Mouse (Mus musculus): ENCODE results near the gene Strada. TPM values are rescaled to one million over a fixed set of nuclear protein-coding genes. Genes with fewer than 3 reads are reported as not detected.
A peak's percentile ranks its signal among the peaks of the same experiment; 100 is the strongest.

The Strada gene
- polyA plus RNA-seq, 1 experiment from 2014 or later, result 24.0 TPM

- Histone ChIP-seq H3K27me3 (replicated peaks; ENCODE audit: control insufficient read depth, insufficient read depth, low read length) (no peaks in the 10 kb centered on the region), H3K9ac (ENCODE audit: low read depth, low read length) (peak overlapping the region; percentile 82), H3K36me3 (ENCODE audit: control insufficient read depth, insufficient read depth, low read length) (peaks cover 22% of the 10 kb centered on the region), H3K4me3 (ENCODE audit: low read depth, low read length) (peak overlapping the region; percentile 78), H3K4me1 (ENCODE audit: control insufficient read depth, insufficient read depth, low read length) (peaks cover 5% of the 10 kb centered on the region), H3K4me2 (ENCODE audit: low read depth, low read length) (peak overlapping the region; percentile 74), H3K9me3 (ENCODE audit: control insufficient read depth, low read length) (no peaks in the 10 kb centered on the region), H3K27ac (replicated peaks; ENCODE audit: low read depth, low read length) (peak overlapping the region; percentile 86)
- DNase-seq (ENCODE audit: low spot score), result peak; percentile 99
- 0% methylated on average over 23 of the region's 44 CpGs for WGBS
- peak; percentile 96 for ATAC-seq (ENCODE audit: low read depth)
These were observed 8.4 kb downstream of the Strada start for GRCm38 (mm10) chr11:106193371-106194154.

GRCm38 (mm10) chr11:106192657-106193370 is 9.2 kb downstream of the Strada start:
- Histone ChIP-seq H3K36me3 (ENCODE audit: control insufficient read depth, insufficient read depth, low read length) (peaks cover 14% of the 10 kb centered on the region), H3K9me3 (ENCODE audit: control insufficient read depth, low read length) (no peaks in the 10 kb centered on the region), H3K4me3 (ENCODE audit: low read depth, low read length) (peak overlapping the region; percentile 78), H3K9ac (ENCODE audit: low read depth, low read length) (peak overlapping the region; percentile 82), H3K27me3 (replicated peaks; ENCODE audit: control insufficient read depth, insufficient read depth, low read length) (no peaks in the 10 kb centered on the region), H3K4me2 (ENCODE audit: low read depth, low read length) (peak overlapping the region; percentile 74), H3K27ac (replicated peaks; ENCODE audit: low read depth, low read length) (peak overlapping the region; percentile 86), H3K4me1 (ENCODE audit: control insufficient read depth, insufficient read depth, low read length) (peaks cover 5% of the 10 kb centered on the region)
- WGBS, result 6% methylated on average over 19 of the region's 19 CpGs
- peak; percentile 64 for ATAC-seq (ENCODE audit: low read depth)
- no peak for DNase-seq (ENCODE audit: low spot score)

- peak overlapping the region; percentile 78 for H3K4me3 ChIP-seq (ENCODE audit: low read depth, low read length)
- peak overlapping the region; percentile 74 for H3K4me2 ChIP-seq (ENCODE audit: low read depth, low read length)
- H3K9ac ChIP-seq (ENCODE audit: low read depth, low read length), result peak overlapping the region; percentile 82; the same call in 1 of the 2 replicates
- no peak overlapping the region; the same call in 1 of the 2 replicates for H3K27ac ChIP-seq (replicated peaks; ENCODE audit: low read depth, low read length)
- ATAC-seq (ENCODE audit: low read depth) (no peak), DNase-seq (ENCODE audit: low spot score) (no peak)
- no peaks in the 10 kb centered on the region for H3K27me3 ChIP-seq (replicated peaks; ENCODE audit: control insufficient read depth, insufficient read depth, low read length)
- H3K36me3 ChIP-seq (ENCODE audit: control insufficient read depth, insufficient read depth, low read length), result peaks cover 9% of the 10 kb centered on the region
- peaks cover 5% of the 10 kb centered on the region for H3K4me1 ChIP-seq (ENCODE audit: control insufficient read depth, insufficient read depth, low read length)
- 83% methylated on average over 5 of the region's 5 CpGs for WGBS
- no peaks in the 10 kb centered on the region for H3K9me3 ChIP-seq (ENCODE audit: control insufficient read depth, low read length)
These were observed 9.7 kb downstream of the Strada start for GRCm38 (mm10) chr11:106192241-106192640.

- H3K9ac ChIP-seq (ENCODE audit: low read depth, low read length), result no peak overlapping the region
- H3K27me3 ChIP-seq (replicated peaks; ENCODE audit: control insufficient read depth, insufficient read depth, low read length), result no peaks in the 10 kb centered on the region
- peaks cover 5% of the 10 kb centered on the region for H3K4me1 ChIP-seq (ENCODE audit: control insufficient read depth, insufficient read depth, low read length)
- H3K9me3 ChIP-seq (ENCODE audit: control insufficient read depth, low read length), result no peaks in the 10 kb centered on the region
- no peak for DNase-seq (ENCODE audit: low spot score)
- peaks cover 6% of the 10 kb centered on the region; the same call in 1 of the 2 replicates for H3K36me3 ChIP-seq (ENCODE audit: control insufficient read depth, insufficient read depth, low read length)
- no peak overlapping the region for H3K4me2 ChIP-seq (ENCODE audit: low read depth, low read length)
- WGBS, result 90% methylated on average over 3 of the region's 3 CpGs
- H3K4me3 ChIP-seq (ENCODE audit: low read depth, low read length), result no peak overlapping the region
- no peak for ATAC-seq (ENCODE audit: low read depth)
- no peak overlapping the region for H3K27ac ChIP-seq (replicated peaks; ENCODE audit: low read depth, low read length)
These were observed 10.3 kb downstream of the Strada start for GRCm38 (mm10) chr11:106191716-106192115.

GRCm38 (mm10) chr11:106187326-106187725 is 14.6 kb downstream of the Strada start:
- no peak for ATAC-seq (ENCODE audit: low read depth)
- H3K4me2 ChIP-seq (ENCODE audit: low read depth, low read length), result no peak overlapping the region
- no peak for DNase-seq (ENCODE audit: low spot score)
- H3K4me3 ChIP-seq (ENCODE audit: low read depth, low read length), result no peak overlapping the region
- peaks cover 1% of the 10 kb centered on the region for H3K4me1 ChIP-seq (ENCODE audit: control insufficient read depth, insufficient read depth, low read length)
- WGBS, result 90% methylated on average over 4 of the region's 4 CpGs
- H3K27ac ChIP-seq (replicated peaks; ENCODE audit: low read depth, low read length), result no peak overlapping the region
- peaks cover 25% of the 10 kb centered on the region for H3K36me3 ChIP-seq (ENCODE audit: control insufficient read depth, insufficient read depth, low read length)
- no peaks in the 10 kb centered on the region for H3K27me3 ChIP-seq (replicated peaks; ENCODE audit: control insufficient read depth, insufficient read depth, low read length)
- H3K9me3 ChIP-seq (ENCODE audit: control insufficient read depth, low read length), result no peaks in the 10 kb centered on the region
- no peak overlapping the region for H3K9ac ChIP-seq (ENCODE audit: low read depth, low read length)

- DNase-seq (ENCODE audit: low spot score), result no peak
- Histone ChIP-seq H3K36me3 (ENCODE audit: control insufficient read depth, insufficient read depth, low read length) (peaks cover 26% of the 10 kb centered on the region), H3K4me1 (ENCODE audit: control insufficient read depth, insufficient read depth, low read length) (no peaks in the 10 kb centered on the region; the same call in 1 of the 2 replicates), H3K27me3 (replicated peaks; ENCODE audit: control insufficient read depth, insufficient read depth, low read length) (no peaks in the 10 kb centered on the region), H3K4me2 (ENCODE audit: low read depth, low read length) (no peak overlapping the region), H3K4me3 (ENCODE audit: low read depth, low read length) (no peak overlapping the region), H3K27ac (replicated peaks; ENCODE audit: low read depth, low read length) (peak overlapping the region; percentile 55; the same call in 1 of the 2 replicates), H3K9me3 (ENCODE audit: control insufficient read depth, low read length) (no peaks in the 10 kb centered on the region), H3K9ac (ENCODE audit: low read depth, low read length) (no peak overlapping the region)
- WGBS, result 93% methylated on average over 2 of the region's 2 CpGs
- ATAC-seq (ENCODE audit: low read depth), result no peak
These were observed 21.5 kb downstream of the Strada start for GRCm38 (mm10) chr11:106180449-106180801.

- H3K4me1 ChIP-seq (ENCODE audit: control insufficient read depth, insufficient read depth, low read length), result no peaks in the 10 kb centered on the region; the same call in 1 of the 2 replicates
- H3K9me3 ChIP-seq (ENCODE audit: control insufficient read depth, low read length), result no peaks in the 10 kb centered on the region
- WGBS, result 55% methylated on average over 7 of the region's 7 CpGs
- H3K4me3 ChIP-seq (ENCODE audit: low read depth, low read length), result no peak overlapping the region
- H3K9ac ChIP-seq (ENCODE audit: low read depth, low read length), result no peak overlapping the region
- DNase-seq (ENCODE audit: low spot score) (peak; percentile 33), ATAC-seq (ENCODE audit: low read depth) (0 out of 2 replicates have a peak, but pooled peaks have one; percentile 33)
- H3K4me2 ChIP-seq (ENCODE audit: low read depth, low read length), result no peak overlapping the region
- no peaks in the 10 kb centered on the region for H3K27me3 ChIP-seq (replicated peaks; ENCODE audit: control insufficient read depth, insufficient read depth, low read length)
- H3K36me3 ChIP-seq (ENCODE audit: control insufficient read depth, insufficient read depth, low read length), result peaks cover 26% of the 10 kb centered on the region
- H3K27ac ChIP-seq (replicated peaks; ENCODE audit: low read depth, low read length), result peak overlapping the region; percentile 55; the same call in 1 of the 2 replicates
These were observed 22.1 kb downstream of the Strada start for GRCm38 (mm10) chr11:106179711-106180448.

- WGBS, result 51% methylated on average over 5 of the region's 5 CpGs
- no peak overlapping the region for H3K9ac ChIP-seq (ENCODE audit: low read depth, low read length)
These were observed 23.8 kb downstream of the Strada start for GRCm38 (mm10) chr11:106178036-106178782.

More at GRCm38 (mm10) chr11:106178036-106178782, 23.8 kb downstream of the Strada start:
- Histone ChIP-seq H3K4me2 (ENCODE audit: low read depth, low read length) (no peak overlapping the region), H3K9me3 (ENCODE audit: control insufficient read depth, low read length) (no peaks in the 10 kb centered on the region), H3K27ac (replicated peaks; ENCODE audit: low read depth, low read length) (no peak overlapping the region), H3K4me1 (ENCODE audit: control insufficient read depth, insufficient read depth, low read length) (no peaks in the 10 kb centered on the region; the same call in 1 of the 2 replicates), H3K36me3 (ENCODE audit: control insufficient read depth, insufficient read depth, low read length) (peaks cover 12% of the 10 kb centered on the region), H3K4me3 (ENCODE audit: low read depth, low read length) (no peak overlapping the region), H3K27me3 (replicated peaks; ENCODE audit: control insufficient read depth, insufficient read depth, low read length) (no peaks in the 10 kb centered on the region)
- ATAC-seq (ENCODE audit: low read depth) (no peak), DNase-seq (ENCODE audit: low spot score) (no peak)

All from embryonic facial prominence, embryonic 14.5 days (tissue).